Mouse (Mus musculus) lung, postnatal 0 days (tissue): ENCODE measurements around the gene E4f1. TPM values are rescaled to one million over a fixed set of nuclear protein-coding genes. Genes with fewer than 3 reads are reported as not detected.

Experiments
- ATAC-seq: fragments of 200-750 bp; cut with Nextera tagmentation; 2 replicates; pipeline ENCODE4 v1.8.0; 2017; ENCODE audit warnings: moderate library complexity
- DNase-seq: peaks from one replicate; pipeline ENCODE4 v3.0.0-alpha.2; 2016; ENCODE audit warnings: low spot score
- H3K27ac ChIP-seq: fragments of 300-500 bp; sonication (generic); 2 replicates; pipeline ENCODE4 v1.5.1; 2014; ENCODE audit warnings: antibody characterized with exemption, mild to moderate bottlenecking, low read length, mixed read lengths
- H3K27me3 ChIP-seq: fragments of 300-500 bp; sonication (generic); replicated peaks from 2 replicates; pipeline ENCODE4 v1.6.1; 2014; ENCODE audit warnings: low read length, mixed read lengths; ENCODE audit not compliant: insufficient read depth
- H3K36me3 ChIP-seq: fragments of 300-500 bp; sonication (generic); 2 replicates; pipeline ENCODE4 v1.6.1; 2014; ENCODE audit warnings: low read length, mixed read lengths; ENCODE audit not compliant: insufficient read depth
- H3K4me1 ChIP-seq: fragments of 300-500 bp; sonication (generic); 2 replicates; pipeline ENCODE4 v1.6.1; 2014; ENCODE audit warnings: antibody characterized with exemption, low read depth, low read length, mixed read lengths; ENCODE audit not compliant: insufficient read depth
- H3K4me2 ChIP-seq: fragments of 300-500 bp; sonication (generic); replicated peaks from 2 replicates; pipeline ENCODE4 v1.6.1; 2014; ENCODE audit warnings: low read depth, mild to moderate bottlenecking, low read length, moderate library complexity, mixed read lengths
- H3K4me3 ChIP-seq: fragments of 300-500 bp; sonication (generic); 2 replicates; pipeline ENCODE4 v1.5.1; 2014; ENCODE audit warnings: low read depth, low read length
- H3K9ac ChIP-seq: fragments of 300-500 bp; sonication (generic); replicated peaks from 2 replicates; pipeline ENCODE4 v1.6.1; 2014; ENCODE audit warnings: low read depth, mild to moderate bottlenecking
- H3K9me3 ChIP-seq: fragments of 300-500 bp; sonication (generic); 2 replicates; pipeline ENCODE4 v1.6.1; 2016; ENCODE audit warnings: low read length, mixed read lengths
- CTCF ChIP-seq: IDR thresholded peaks from 2 replicates; pipeline ENCODE4 v1.5.1; 2016; ENCODE audit warnings: antibody characterized with exemption, mild to moderate bottlenecking
- EP300 ChIP-seq: IDR thresholded peaks from 2 replicates; pipeline ENCODE4 v1.6.1; 2016; ENCODE audit warnings: antibody characterized with exemption, mild to moderate bottlenecking, control low read depth
- WGBS: fragments of 180-500 bp; shearing (Covaris S2); extraction: QIAGEN DNeasy Blood & Tissue Kit; methylation state at CpG from one replicate; pipeline ENCODE4 v1.1.7; 2014; 5-methylcytosine and 5-hydroxymethylcytosine counted together
- polyA plus RNA-seq: library from polyadenylated mRNA; unstranded; fragments of >200 nt; fragmentation: Nextera tagmentation; extraction: Ambion mirVana; gene quantifications from 2 replicates; pipeline ENCODE4 v1.2.1, GENCODE M21; 2015

Gene E4f1
- polyA plus RNA-seq, 1 experiment from 2014 or later, result 15.7 TPM

- Histone ChIP-seq H3K4me1 (peaks cover 28% of the 10 kb centered on the region; the same call in 1 of the 2 replicates), H3K9me3 (no peaks in the 10 kb centered on the region), H3K4me3 (no peak overlapping the region), H3K9ac (no peak overlapping the region), H3K36me3 (peaks cover 17% of the 10 kb centered on the region; the same call in 1 of the 2 replicates), H3K27me3 (no peaks in the 10 kb centered on the region), H3K27ac (no peak overlapping the region), H3K4me2 (no peak overlapping the region)
- no peak for ATAC-seq
- 83% methylated on average over 5 of the region's 5 CpGs for WGBS
- DNase-seq, result no peak
- TF ChIP-seq CTCF, result no peak
- TF ChIP-seq EP300, result no peak
Measured at GRCm38 (mm10) chr17:24474557-24474956, 4.4 kb upstream of the E4f1 start.

GRCm38 (mm10) chr17:24473612-24474275 is 3.6 kb upstream of the E4f1 start, which contains the start of gene Bricd5:
TSS of gene Bricd5 (plus strand) at chr17:24473884.
- Histone ChIP-seq H3K27ac (no peak within 1 kb of the TSS), H3K36me3 (peaks cover 17% of the 10 kb centered on the region; the same call in 1 of the 2 replicates), H3K4me3 (no peak within 1 kb of the TSS), H3K9me3 (no peaks in the 10 kb centered on the region), H3K27me3 (no peaks in the 10 kb centered on the region), H3K4me1 (peaks cover 28% of the 10 kb centered on the region; the same call in 1 of the 2 replicates), H3K4me2 (no peak within 1 kb of the TSS), H3K9ac (no peak within 1 kb of the TSS)
- no peak for TF ChIP-seq CTCF
- no peak for TF ChIP-seq EP300
- ATAC-seq (no peak), DNase-seq (no peak)
- 73% methylated on average over 6 of the region's 6 CpGs for WGBS

- no peak overlapping the region for H3K4me2 ChIP-seq
- TF ChIP-seq CTCF (no peak), EP300 (no peak)
- no peaks in the 10 kb centered on the region for H3K9me3 ChIP-seq
- no peak for ATAC-seq
- no peak overlapping the region for H3K9ac ChIP-seq
- peaks cover 17% of the 10 kb centered on the region; the same call in 1 of the 2 replicates for H3K36me3 ChIP-seq
- no peaks in the 10 kb centered on the region for H3K27me3 ChIP-seq
- WGBS, result 56% methylated on average over 4 of the region's 4 CpGs
- no peak overlapping the region for H3K4me3 ChIP-seq
- DNase-seq, result peak; percentile 67
- no peak overlapping the region for H3K27ac ChIP-seq
- H3K4me1 ChIP-seq, result peaks cover 20% of the 10 kb centered on the region; the same call in 1 of the 2 replicates
Measured at GRCm38 (mm10) chr17:24472512-24472911, 2.4 kb upstream of the E4f1 start.

- Histone ChIP-seq H3K27me3 (no peaks in the 10 kb centered on the region), H3K9ac (peak overlapping the region; percentile 64), H3K4me2 (peak overlapping the region; percentile 85), H3K9me3 (no peaks in the 10 kb centered on the region), H3K4me3 (peak overlapping the region; percentile 73), H3K4me1 (peaks cover 20% of the 10 kb centered on the region; the same call in 1 of the 2 replicates), H3K27ac (peak overlapping the region; percentile 75), H3K36me3 (peaks cover 12% of the 10 kb centered on the region; the same call in 1 of the 2 replicates)
- peak; percentile 46 for DNase-seq
- TF ChIP-seq CTCF (no peak), EP300 (no peak)
- WGBS, result under 1% methylated on average over 64 of the region's 68 CpGs
- ATAC-seq, result peak; percentile 43
Measured at GRCm38 (mm10) chr17:24470701-24471527, 801 bp upstream of the E4f1 start.

GRCm38 (mm10) chr17:24469336-24469909 is 690 bp downstream of the E4f1 start:
- TF ChIP-seq EP300 (no peak), CTCF (no peak)
- no peaks in the 10 kb centered on the region for H3K36me3 ChIP-seq
- H3K4me2 ChIP-seq, result peak overlapping the region; percentile 85
- H3K27ac ChIP-seq, result peak overlapping the region; percentile 34
- DNase-seq, result no peak
- no peaks in the 10 kb centered on the region for H3K27me3 ChIP-seq
- no peaks in the 10 kb centered on the region for H3K9me3 ChIP-seq
- ATAC-seq, result no peak
- H3K4me1 ChIP-seq, result peaks cover 20% of the 10 kb centered on the region; the same call in 1 of the 2 replicates
- peak overlapping the region; percentile 73 for H3K4me3 ChIP-seq
- H3K9ac ChIP-seq, result peak overlapping the region; percentile 64; the same call in 1 of the 2 replicates
- WGBS, result 17% methylated on average over 7 of the region's 7 CpGs
